Mouse (Mus musculus): ENCODE measurements around the gene Nampt.

DNA sequence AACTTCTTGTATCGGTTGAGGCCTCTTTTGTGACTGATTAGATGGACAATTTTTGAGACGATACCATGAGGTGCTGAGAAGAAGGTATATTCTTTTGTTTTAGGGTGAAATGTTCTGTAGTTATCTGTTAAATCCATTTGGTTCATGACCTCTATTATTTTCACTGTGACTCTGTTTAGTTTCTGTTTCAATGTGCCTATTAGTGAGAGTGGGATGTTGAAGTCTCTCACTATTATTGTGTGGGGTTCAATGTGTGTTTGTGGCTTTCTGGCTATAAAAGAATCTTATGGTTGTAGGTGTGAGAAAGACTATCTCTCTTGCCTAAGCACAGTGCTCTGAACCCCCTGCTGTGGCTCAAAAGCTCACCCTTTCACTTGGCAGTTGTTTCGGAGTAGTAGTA, 68.9 kb downstream of the Nampt start:
- no peak for TF ChIP-seq CTCF (IDR thresholded peaks at IDR 0.05; ENCODE audit: low read depth, low read length)
- no peak for TF ChIP-seq POLR2A (IDR thresholded peaks at IDR 0.05; ENCODE audit: insufficient read depth, low read length)
